Mouse (Mus musculus): ENCODE measurements around the gene Phf13. TPM values are rescaled to one million over a fixed set of nuclear protein-coding genes. Genes with fewer than 3 reads are reported as not detected.

The Phf13 gene
- polyA plus RNA-seq, 1 experiment from 2014 or later = 27.0 TPM

DNA sequence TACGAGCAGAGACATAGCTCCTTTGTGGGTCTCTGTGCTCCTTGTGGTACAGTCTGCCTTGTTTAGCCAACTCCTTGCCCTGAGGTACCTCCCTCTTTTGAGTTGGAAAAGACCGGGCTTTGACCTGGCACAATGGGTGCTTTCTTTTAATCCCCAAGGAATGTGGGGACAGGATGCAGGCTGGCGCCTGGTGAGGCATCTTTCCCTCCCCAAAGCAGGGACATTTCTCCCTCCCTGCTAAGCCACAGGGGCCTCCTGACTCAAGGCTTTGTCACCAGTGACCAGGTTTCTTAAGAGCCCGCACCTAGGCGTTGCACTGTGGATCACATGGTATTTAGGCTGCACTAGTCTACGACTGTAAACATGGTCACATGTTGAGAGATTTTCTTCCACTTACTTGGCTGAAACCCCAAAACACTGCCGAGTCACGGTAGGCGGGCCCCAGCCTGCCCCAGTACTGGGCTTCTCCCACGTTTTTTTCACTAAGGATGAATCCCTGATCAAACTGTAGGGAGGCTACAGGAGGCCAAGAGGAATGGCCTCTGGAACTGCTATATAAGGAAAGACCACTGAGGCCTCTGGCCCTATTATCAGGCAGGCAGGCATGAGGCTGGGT lies 14.1 kb upstream of the Phf13 start:
- peaks cover 21% of the 10 kb centered on the region for H3K27me3 ChIP-seq (ENCODE audit: control insufficient read depth, insufficient read depth, low read length)
- WGBS = under 1% methylated on average over 10 of the region's 10 CpGs
- H3K27ac ChIP-seq (ENCODE audit: low read depth, low read length) = no peak overlapping the region
- no peaks in the 10 kb centered on the region; the same call in 1 of the 2 replicates for H3K36me3 ChIP-seq (ENCODE audit: control insufficient read depth, insufficient read depth, low read length)
- peak overlapping the region; percentile 100 for H3K4me2 ChIP-seq (ENCODE audit: low read depth, low read length, severe bottlenecking)
- H3K4me1 ChIP-seq (replicated peaks; ENCODE audit: control insufficient read depth, insufficient read depth, low read length) = peaks cover 28% of the 10 kb centered on the region
- H3K4me3 ChIP-seq (ENCODE audit: low read depth, low read length) = peak overlapping the region; percentile 67
- 0 out of 2 replicates have a peak, but pooled peaks have one; percentile 7 for ATAC-seq (replicated peaks; ENCODE audit: low FRiP score)
- H3K9ac ChIP-seq (ENCODE audit: low read length) = peak overlapping the region; percentile 60
- no peaks in the 10 kb centered on the region for H3K9me3 ChIP-seq (ENCODE audit: control insufficient read depth, low read length)
- peak; percentile 63 for DNase-seq (ENCODE audit: low spot score)

GRCm38 (mm10) chr4:152009076-152010051 lies 13.3 kb upstream of the Phf13 start:
- H3K4me3 ChIP-seq (ENCODE audit: low read depth, low read length) = peak overlapping the region; percentile 67
- H3K9ac ChIP-seq (ENCODE audit: low read length) = peak overlapping the region; percentile 60
- ATAC-seq (replicated peaks; ENCODE audit: low FRiP score) (peak; percentile 75), DNase-seq (ENCODE audit: low spot score) (no peak)
- peak overlapping the region; percentile 100 for H3K4me2 ChIP-seq (ENCODE audit: low read depth, low read length, severe bottlenecking)
- peaks cover 28% of the 10 kb centered on the region for H3K4me1 ChIP-seq (replicated peaks; ENCODE audit: control insufficient read depth, insufficient read depth, low read length)
- no peak overlapping the region for H3K27ac ChIP-seq (ENCODE audit: low read depth, low read length)
- WGBS = under 1% methylated on average over 109 of the region's 115 CpGs
- no peaks in the 10 kb centered on the region for H3K9me3 ChIP-seq (ENCODE audit: control insufficient read depth, low read length)
- peaks cover 21% of the 10 kb centered on the region for H3K27me3 ChIP-seq (ENCODE audit: control insufficient read depth, insufficient read depth, low read length)
- H3K36me3 ChIP-seq (ENCODE audit: control insufficient read depth, insufficient read depth, low read length) = no peaks in the 10 kb centered on the region; the same call in 1 of the 2 replicates

DNA sequence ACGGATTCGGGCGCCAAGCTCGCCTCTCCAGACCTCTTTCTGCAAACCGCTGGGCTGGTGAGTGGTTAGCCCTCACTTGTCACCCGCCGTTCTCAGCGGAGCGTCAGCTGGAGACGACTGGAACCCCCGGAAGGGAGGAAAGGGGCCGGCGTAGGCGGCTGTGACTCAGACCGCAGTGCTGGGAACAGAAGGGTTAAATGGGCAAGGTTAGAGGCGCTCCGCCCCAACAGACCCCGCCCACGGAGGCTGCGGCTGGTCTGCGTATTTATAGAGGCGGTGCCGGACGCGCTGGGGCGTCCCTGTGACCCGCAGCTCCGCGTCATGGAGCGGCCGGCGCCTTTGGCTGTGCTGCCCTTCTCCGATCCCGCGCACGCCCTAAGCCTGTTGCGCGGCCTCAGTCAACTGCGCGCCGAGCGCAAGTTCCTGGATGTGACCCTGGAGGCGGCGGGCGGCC lies 12.6 kb upstream of the Phf13 start, which contains the start of gene Klhl21:
Klhl21 (plus strand) TSS at position 182 of the 454 bp plus-strand sequence.
- peaks cover 28% of the 10 kb centered on the region for H3K4me1 ChIP-seq (replicated peaks; ENCODE audit: control insufficient read depth, insufficient read depth, low read length)
- under 1% methylated on average over 43 of the region's 45 CpGs for WGBS
- no peaks in the 10 kb centered on the region for H3K9me3 ChIP-seq (ENCODE audit: control insufficient read depth, low read length)
- H3K4me3 ChIP-seq (ENCODE audit: low read depth, low read length) = peak within 1 kb of the TSS; percentile 67
- ATAC-seq (replicated peaks; ENCODE audit: low FRiP score) = peak; percentile 88
- H3K36me3 ChIP-seq (ENCODE audit: control insufficient read depth, insufficient read depth, low read length) = no peaks in the 10 kb centered on the region
- peak within 1 kb of the TSS; percentile 100 for H3K4me2 ChIP-seq (ENCODE audit: low read depth, low read length, severe bottlenecking)
- no peak within 1 kb of the TSS for H3K27ac ChIP-seq (ENCODE audit: low read depth, low read length)
- H3K9ac ChIP-seq (ENCODE audit: low read length) = peak within 1 kb of the TSS; percentile 60
- peaks cover 21% of the 10 kb centered on the region for H3K27me3 ChIP-seq (ENCODE audit: control insufficient read depth, insufficient read depth, low read length)
- peak; percentile 95 for DNase-seq (ENCODE audit: low spot score)

DNA sequence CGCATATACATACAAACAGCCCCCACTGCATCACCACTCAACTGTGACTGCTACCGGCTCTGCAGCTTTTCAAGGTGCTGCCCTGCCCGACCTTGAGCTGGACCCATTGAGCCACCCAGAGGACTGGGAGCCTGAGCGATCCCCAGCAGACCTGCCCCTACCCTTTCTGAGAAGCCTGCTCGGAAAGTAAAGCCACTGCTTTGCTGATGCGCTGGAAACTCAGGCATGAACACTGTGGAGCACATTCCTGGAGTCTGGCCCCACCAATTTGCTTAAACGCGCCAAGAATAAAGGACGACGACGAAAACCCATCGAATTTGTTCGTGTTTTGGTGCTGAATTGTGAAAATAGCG lies 12.1 kb upstream of the Phf13 start:
- H3K4me1 ChIP-seq (replicated peaks; ENCODE audit: control insufficient read depth, insufficient read depth, low read length) = peaks cover 28% of the 10 kb centered on the region
- no peaks in the 10 kb centered on the region for H3K9me3 ChIP-seq (ENCODE audit: control insufficient read depth, low read length)
- peaks cover 21% of the 10 kb centered on the region for H3K27me3 ChIP-seq (ENCODE audit: control insufficient read depth, insufficient read depth, low read length)
- no peak overlapping the region; the same call in 1 of the 2 replicates for H3K9ac ChIP-seq (ENCODE audit: low read length)
- no peak for DNase-seq (ENCODE audit: low spot score)
- H3K36me3 ChIP-seq (ENCODE audit: control insufficient read depth, insufficient read depth, low read length) = no peaks in the 10 kb centered on the region
- peak overlapping the region; percentile 67 for H3K4me3 ChIP-seq (ENCODE audit: low read depth, low read length)
- H3K27ac ChIP-seq (ENCODE audit: low read depth, low read length) = no peak overlapping the region
- peak overlapping the region; percentile 100 for H3K4me2 ChIP-seq (ENCODE audit: low read depth, low read length, severe bottlenecking)
- under 1% methylated on average over 14 of the region's 14 CpGs for WGBS
- ATAC-seq (replicated peaks; ENCODE audit: low FRiP score) = no peak

DNA sequence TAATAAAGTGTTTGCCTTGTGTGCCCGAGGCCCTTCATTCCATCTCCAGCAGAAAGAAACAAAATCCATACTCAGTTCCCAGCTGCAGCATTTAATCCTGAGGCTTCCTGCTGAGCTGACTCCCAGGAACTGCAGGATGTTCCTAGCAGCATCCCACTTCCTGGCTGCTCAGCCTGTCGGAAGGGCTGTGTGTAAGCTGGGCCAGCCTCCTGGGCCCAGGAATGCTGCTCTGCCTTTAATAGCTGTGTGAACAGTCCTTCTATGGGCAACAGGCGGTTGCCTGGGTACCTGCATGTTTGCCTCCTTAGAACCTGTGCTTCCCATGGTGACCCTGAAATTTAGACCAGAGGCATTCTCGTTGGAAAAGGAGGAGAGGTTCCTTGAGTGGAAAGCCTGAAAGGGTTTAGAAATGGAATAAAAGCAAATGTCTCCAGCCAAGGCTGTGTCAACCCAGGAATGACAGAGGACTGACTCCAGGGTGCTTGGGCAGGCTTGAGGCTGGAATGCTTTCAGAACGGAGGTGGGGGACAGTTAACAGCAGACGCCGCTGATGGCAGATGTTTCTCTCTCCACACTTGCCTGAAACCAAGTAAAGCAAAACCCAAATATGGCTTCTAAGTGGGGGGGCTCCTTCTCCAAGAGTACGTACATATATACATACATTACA lies 11.6 kb upstream of the Phf13 start:
- H3K27me3 ChIP-seq (ENCODE audit: control insufficient read depth, insufficient read depth, low read length) = peaks cover 21% of the 10 kb centered on the region
- WGBS = 5% methylated on average over 8 of the region's 8 CpGs

GRCm38 (mm10) chr4:152006812-152007211 lies 10.8 kb upstream of the Phf13 start:
- Histone ChIP-seq H3K36me3 (ENCODE audit: control insufficient read depth, insufficient read depth, low read length) (no peaks in the 10 kb centered on the region), H3K4me3 (ENCODE audit: low read depth, low read length) (no peak overlapping the region), H3K4me2 (ENCODE audit: low read depth, low read length, severe bottlenecking) (no peak overlapping the region), H3K9ac (ENCODE audit: low read length) (no peak overlapping the region), H3K4me1 (replicated peaks; ENCODE audit: control insufficient read depth, insufficient read depth, low read length) (peaks cover 28% of the 10 kb centered on the region), H3K9me3 (ENCODE audit: control insufficient read depth, low read length) (no peaks in the 10 kb centered on the region), H3K27ac (ENCODE audit: low read depth, low read length) (no peak overlapping the region), H3K27me3 (ENCODE audit: control insufficient read depth, insufficient read depth, low read length) (peaks cover 21% of the 10 kb centered on the region)
- 21% methylated on average over 3 of the region's 3 CpGs for WGBS
- DNase-seq (ENCODE audit: low spot score) = no peak
- no peak for ATAC-seq (replicated peaks; ENCODE audit: low FRiP score)

More for the DNA sequence above, 11.6 kb upstream of the Phf13 start:
- Histone ChIP-seq H3K4me1 (replicated peaks; ENCODE audit: control insufficient read depth, insufficient read depth, low read length) (peaks cover 28% of the 10 kb centered on the region), H3K36me3 (ENCODE audit: control insufficient read depth, insufficient read depth, low read length) (no peaks in the 10 kb centered on the region), H3K9ac (ENCODE audit: low read length) (no peak overlapping the region; the same call in none of the 2 replicates), H3K27ac (ENCODE audit: low read depth, low read length) (no peak overlapping the region), H3K9me3 (ENCODE audit: control insufficient read depth, low read length) (no peaks in the 10 kb centered on the region), H3K4me2 (ENCODE audit: low read depth, low read length, severe bottlenecking) (peak overlapping the region; percentile 100), H3K4me3 (ENCODE audit: low read depth, low read length) (peak overlapping the region; percentile 67; the same call in 1 of the 2 replicates)
- ATAC-seq (replicated peaks; ENCODE audit: low FRiP score) = no peak
- no peak for DNase-seq (ENCODE audit: low spot score)

- no peak for ATAC-seq (replicated peaks; ENCODE audit: low FRiP score)
Measured at GRCm38 (mm10) chr4:152006137-152006536, 10.1 kb upstream of the Phf13 start.

DNA sequence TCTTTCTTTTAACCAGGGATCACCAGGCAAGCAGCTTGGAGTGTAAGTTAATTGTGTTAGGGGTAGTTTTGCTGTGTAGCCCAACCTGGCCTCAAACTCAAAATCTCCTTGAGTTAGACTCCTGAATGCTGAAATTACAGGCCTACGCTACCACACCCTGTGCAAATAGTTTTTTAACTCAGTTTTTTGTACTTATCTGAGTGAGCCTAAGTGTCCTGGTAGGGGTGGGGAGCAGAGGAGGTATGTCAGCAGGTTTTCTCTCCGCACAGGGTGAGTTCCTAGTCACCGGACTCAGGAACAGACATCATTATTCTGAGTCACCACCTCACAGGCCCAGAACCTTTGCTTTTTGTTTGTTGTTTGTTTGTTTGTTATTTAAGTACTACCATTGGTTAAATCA lies 6.0 kb upstream of the Phf13 start:
- 96% methylated on average over 3 of the region's 3 CpGs for WGBS
- H3K36me3 ChIP-seq (ENCODE audit: control insufficient read depth, insufficient read depth, low read length) = no peaks in the 10 kb centered on the region
- no peaks in the 10 kb centered on the region for H3K9me3 ChIP-seq (ENCODE audit: control insufficient read depth, low read length)
- DNase-seq (ENCODE audit: low spot score) (no peak), ATAC-seq (replicated peaks; ENCODE audit: low FRiP score) (no peak)
- H3K27me3 ChIP-seq (ENCODE audit: control insufficient read depth, insufficient read depth, low read length) = peaks cover 5% of the 10 kb centered on the region; the same call in 1 of the 2 replicates
- H3K4me2 ChIP-seq (ENCODE audit: low read depth, low read length, severe bottlenecking) = no peak overlapping the region
- no peaks in the 10 kb centered on the region for H3K4me1 ChIP-seq (replicated peaks; ENCODE audit: control insufficient read depth, insufficient read depth, low read length)
- H3K4me3 ChIP-seq (ENCODE audit: low read depth, low read length) = no peak overlapping the region
- no peak overlapping the region for H3K27ac ChIP-seq (ENCODE audit: low read depth, low read length)
- H3K9ac ChIP-seq (ENCODE audit: low read length) = no peak overlapping the region

More at GRCm38 (mm10) chr4:152006137-152006536, 10.1 kb upstream of the Phf13 start:
- Histone ChIP-seq H3K27ac (ENCODE audit: low read depth, low read length) (no peak overlapping the region), H3K9me3 (ENCODE audit: control insufficient read depth, low read length) (no peaks in the 10 kb centered on the region), H3K27me3 (ENCODE audit: control insufficient read depth, insufficient read depth, low read length) (peaks cover 21% of the 10 kb centered on the region), H3K9ac (ENCODE audit: low read length) (no peak overlapping the region), H3K4me1 (replicated peaks; ENCODE audit: control insufficient read depth, insufficient read depth, low read length) (peaks cover 28% of the 10 kb centered on the region), H3K4me2 (ENCODE audit: low read depth, low read length, severe bottlenecking) (no peak overlapping the region), H3K4me3 (ENCODE audit: low read depth, low read length) (no peak overlapping the region), H3K36me3 (ENCODE audit: control insufficient read depth, insufficient read depth, low read length) (no peaks in the 10 kb centered on the region)
- no peak for DNase-seq (ENCODE audit: low spot score)
- 79% methylated on average over 6 of the region's 6 CpGs for WGBS

All from forebrain, embryonic 11.5 days (tissue).